Mouse (Mus musculus): Measurements from ENCODE around the gene Fgfr2. TPM values are rescaled to one million over a fixed set of nuclear protein-coding genes. Genes with fewer than 3 reads are reported as not detected.
"Not testable (repeated sequence)": the region's sequence is repeated elsewhere in the genome, so short reads cannot be mapped to it uniquely, and the experiment has no call there.

Fgfr2 gene
- polyA plus RNA-seq, 1 experiment from 2014 or later = 104 TPM

DNA sequence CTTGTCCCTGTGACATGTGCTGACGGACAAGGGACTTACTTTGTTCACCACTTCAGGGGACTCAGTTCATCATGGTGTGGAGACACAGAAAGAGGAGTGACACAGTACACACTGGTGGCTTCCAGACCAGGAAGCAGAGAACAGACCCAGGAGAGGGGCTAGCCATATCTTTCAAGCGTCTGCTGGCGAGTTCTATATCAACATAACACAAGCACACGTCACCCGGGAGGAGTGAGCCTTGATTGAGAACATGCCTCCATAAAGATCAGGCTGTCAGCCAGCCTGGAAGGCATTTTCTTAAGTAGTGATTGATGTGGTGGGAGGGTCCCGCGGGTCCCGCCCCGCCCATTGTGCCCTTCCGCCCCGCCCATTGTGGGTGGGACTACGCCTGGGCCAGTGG is 1993.1 kb downstream of the Fgfr2 start:
- Histone ChIP-seq H3K36me3 (no peaks in the 10 kb centered on the region), H3K9ac (no peak overlapping the region), H3K27ac (no peak overlapping the region), H3K9me3 (no peaks in the 10 kb centered on the region), H3K4me2 (no peak overlapping the region), H3K4me1 (no peaks in the 10 kb centered on the region), H3K27me3 (replicated peaks) (no peaks in the 10 kb centered on the region), H3K4me3 (replicated peaks) (no peak overlapping the region)
- ATAC-seq (ENCODE audit: insufficient read depth, low FRiP score, low read depth) = no peak
- WGBS = 63% methylated on average over 12 of the region's 12 CpGs

- no peak overlapping the region for H3K27ac ChIP-seq
- H3K4me1 ChIP-seq = no peaks in the 10 kb centered on the region
- no peaks in the 10 kb centered on the region for H3K36me3 ChIP-seq
- H3K9ac ChIP-seq = no peak overlapping the region
- WGBS = 81% methylated on average over 2 of the region's 2 CpGs
- no peak overlapping the region for H3K4me3 ChIP-seq (replicated peaks)
- no peaks in the 10 kb centered on the region for H3K9me3 ChIP-seq
- ATAC-seq (ENCODE audit: insufficient read depth, low FRiP score, low read depth) = no peak
- no peaks in the 10 kb centered on the region for H3K27me3 ChIP-seq (replicated peaks)
- H3K4me2 ChIP-seq = no peak overlapping the region
These were observed 2000.8 kb downstream of the Fgfr2 start for GRCm38 (mm10) chr7:131122210-131122807.

- ATAC-seq (ENCODE audit: insufficient read depth, low FRiP score, low read depth) = no peak
- Histone ChIP-seq H3K4me1 (no peaks in the 10 kb centered on the region), H3K36me3 (no peaks in the 10 kb centered on the region), H3K9me3 (no peaks in the 10 kb centered on the region), H3K4me2 (no peak overlapping the region), H3K27ac (no peak overlapping the region), H3K9ac (no peak overlapping the region), H3K4me3 (replicated peaks) (no peak overlapping the region), H3K27me3 (replicated peaks) (no peaks in the 10 kb centered on the region)
- WGBS = 70% methylated on average over 2 of the region's 2 CpGs
These were observed 2008.7 kb downstream of the Fgfr2 start for GRCm38 (mm10) chr7:131114434-131114833.

DNA sequence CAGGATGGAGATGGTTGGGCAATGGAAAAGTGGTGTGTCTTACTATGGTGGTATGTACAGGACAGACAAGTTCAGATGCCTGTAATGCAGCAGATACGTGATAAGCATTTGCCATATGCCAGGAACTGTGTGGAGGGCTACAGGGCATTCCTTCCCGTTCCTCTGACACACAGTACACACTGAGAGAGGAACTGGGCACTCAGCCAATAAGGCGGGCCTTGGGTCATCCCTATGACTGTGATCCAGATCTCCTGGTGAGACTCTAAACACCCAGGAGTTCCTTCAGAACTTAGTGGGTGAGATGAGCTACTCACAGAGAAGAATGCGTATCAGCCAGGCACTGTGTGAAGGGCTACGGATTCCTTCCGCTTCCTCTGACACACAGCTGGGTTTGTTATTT is 2009.5 kb downstream of the Fgfr2 start:
- Histone ChIP-seq H3K36me3 (no peaks in the 10 kb centered on the region), H3K9ac (no peak overlapping the region), H3K4me2 (no peak overlapping the region), H3K9me3 (no peaks in the 10 kb centered on the region), H3K27ac (no peak overlapping the region), H3K4me1 (no peaks in the 10 kb centered on the region), H3K27me3 (replicated peaks) (no peaks in the 10 kb centered on the region), H3K4me3 (replicated peaks) (no peak overlapping the region)
- ATAC-seq (ENCODE audit: insufficient read depth, low FRiP score, low read depth) = no peak
- WGBS = 42% methylated on average over 6 of the region's 6 CpGs

DNA sequence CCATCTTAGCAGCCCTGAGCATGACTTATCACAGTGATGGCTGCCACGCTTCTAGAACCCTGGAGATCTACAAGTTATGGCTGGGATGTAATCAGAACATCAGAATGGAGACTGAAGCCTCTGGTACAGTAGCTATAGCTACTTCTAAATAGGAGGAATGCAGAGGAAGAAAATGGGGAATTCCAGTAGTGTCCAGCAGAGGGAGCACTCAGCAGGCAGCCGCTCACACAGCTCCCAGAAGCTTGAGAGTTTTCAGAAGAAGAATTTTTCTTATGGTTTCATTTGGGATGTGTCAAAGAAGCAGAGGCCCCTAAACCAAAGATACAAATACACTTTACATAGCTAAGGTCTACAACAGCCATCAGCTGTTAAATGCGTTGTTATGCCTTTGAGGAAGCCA is 2010.7 kb downstream of the Fgfr2 start:
- H3K9ac ChIP-seq = no peak overlapping the region
- H3K36me3 ChIP-seq = no peaks in the 10 kb centered on the region
- no peak overlapping the region for H3K4me3 ChIP-seq (replicated peaks)
- H3K27me3 ChIP-seq (replicated peaks) = no peaks in the 10 kb centered on the region
- no peak overlapping the region for H3K27ac ChIP-seq
- WGBS = 19% methylated on average over 3 of the region's 3 CpGs
- no peak for ATAC-seq (ENCODE audit: insufficient read depth, low FRiP score, low read depth)
- H3K4me1 ChIP-seq = no peaks in the 10 kb centered on the region
- no peaks in the 10 kb centered on the region for H3K9me3 ChIP-seq
- no peak overlapping the region for H3K4me2 ChIP-seq

- not testable (repeated sequence) for ATAC-seq (ENCODE audit: insufficient read depth, low FRiP score, low read depth); H3K27ac ChIP-seq; H3K4me2 ChIP-seq; H3K27me3 ChIP-seq (replicated peaks); H3K9ac ChIP-seq; H3K36me3 ChIP-seq; H3K4me1 ChIP-seq; H3K9me3 ChIP-seq; H3K4me3 ChIP-seq (replicated peaks)
- 77% methylated on average over 9 of the region's 9 CpGs for WGBS
These were observed 2040.7 kb downstream of the Fgfr2 start for GRCm38 (mm10) chr7:131082403-131082802.

- H3K27me3 ChIP-seq (replicated peaks) = no peaks in the 10 kb centered on the region
- no peak overlapping the region for H3K27ac ChIP-seq
- no peak overlapping the region for H3K4me2 ChIP-seq
- no peaks in the 10 kb centered on the region for H3K4me1 ChIP-seq
- H3K9ac ChIP-seq = no peak overlapping the region
- no peak for ATAC-seq (ENCODE audit: insufficient read depth, low FRiP score, low read depth)
- H3K9me3 ChIP-seq = no peaks in the 10 kb centered on the region
- 0% methylated on average over 1 of the region's 1 CpGs for WGBS
- no peaks in the 10 kb centered on the region for H3K36me3 ChIP-seq
- no peak overlapping the region for H3K4me3 ChIP-seq (replicated peaks)
These were observed 2047.2 kb downstream of the Fgfr2 start for GRCm38 (mm10) chr7:131075956-131076355.

GRCm38 (mm10) chr7:131074098-131074497 is 2049.1 kb downstream of the Fgfr2 start:
- not testable (repeated sequence) for H3K27ac ChIP-seq; ATAC-seq (ENCODE audit: insufficient read depth, low FRiP score, low read depth); H3K36me3 ChIP-seq; H3K4me1 ChIP-seq; H3K9ac ChIP-seq; H3K4me3 ChIP-seq (replicated peaks); H3K9me3 ChIP-seq; H3K4me2 ChIP-seq; H3K27me3 ChIP-seq (replicated peaks)
- 83% methylated on average over 6 of the region's 6 CpGs for WGBS

- not testable (repeated sequence) for H3K9me3 ChIP-seq; H3K4me2 ChIP-seq; ATAC-seq (ENCODE audit: insufficient read depth, low FRiP score, low read depth); H3K27ac ChIP-seq; H3K36me3 ChIP-seq; H3K9ac ChIP-seq; H3K4me3 ChIP-seq (replicated peaks); H3K4me1 ChIP-seq; H3K27me3 ChIP-seq (replicated peaks)
- WGBS = 72% methylated on average over 3 of the region's 3 CpGs
These were observed 2049.7 kb downstream of the Fgfr2 start for GRCm38 (mm10) chr7:131073476-131073875.

DNA sequence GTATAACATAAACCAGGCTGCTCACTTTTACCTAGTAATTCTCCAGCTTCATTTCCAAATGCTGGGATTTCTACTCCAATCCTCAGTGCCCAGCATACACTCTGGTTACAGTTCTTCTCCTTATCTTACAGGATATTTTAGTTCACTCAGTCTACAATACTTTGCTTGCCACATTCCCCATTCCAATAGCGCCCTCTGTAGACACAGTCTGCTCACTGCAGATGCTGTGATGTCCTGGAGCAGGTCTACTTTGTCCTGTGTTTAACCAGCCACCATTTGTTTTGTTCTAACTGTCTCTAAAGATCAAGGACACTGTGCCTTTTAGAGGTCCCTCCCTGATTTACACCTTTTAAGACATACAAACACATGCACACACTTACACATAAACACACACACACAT is 2055.0 kb downstream of the Fgfr2 start:
- not testable (repeated sequence) for H3K9ac ChIP-seq; H3K27me3 ChIP-seq (replicated peaks); H3K4me3 ChIP-seq (replicated peaks); H3K4me2 ChIP-seq; H3K4me1 ChIP-seq; H3K27ac ChIP-seq; H3K36me3 ChIP-seq; H3K9me3 ChIP-seq; ATAC-seq (ENCODE audit: insufficient read depth, low FRiP score, low read depth)
- WGBS = 5% methylated on average over 1 of the region's 1 CpGs

DNA sequence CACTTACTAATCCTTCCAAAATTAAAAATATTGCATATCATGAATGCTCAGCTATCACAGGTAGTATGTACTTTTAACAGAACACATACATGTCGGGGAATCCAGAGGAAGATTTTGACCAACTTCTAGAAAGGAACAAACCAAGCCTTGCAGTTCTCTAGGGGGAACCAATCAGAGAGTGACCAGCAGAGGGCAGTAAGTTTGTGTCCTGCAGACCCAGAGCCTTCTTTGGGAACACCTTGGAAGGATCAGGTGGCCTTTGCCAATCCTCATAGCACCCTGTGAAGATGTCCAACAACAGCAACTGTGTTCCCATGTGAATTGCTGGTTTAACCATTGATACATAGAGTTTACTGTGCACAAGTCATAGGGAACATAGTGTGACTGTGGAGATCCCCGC is 2060.6 kb downstream of the Fgfr2 start:
- Histone ChIP-seq H3K36me3 (no peaks in the 10 kb centered on the region), H3K4me1 (no peaks in the 10 kb centered on the region), H3K9me3 (no peaks in the 10 kb centered on the region), H3K27me3 (replicated peaks) (no peaks in the 10 kb centered on the region), H3K4me2 (no peak overlapping the region), H3K9ac (no peak overlapping the region), H3K4me3 (replicated peaks) (no peak overlapping the region), H3K27ac (no peak overlapping the region)
- 76% methylated on average over 2 of the region's 2 CpGs for WGBS
- no peak for ATAC-seq (ENCODE audit: insufficient read depth, low FRiP score, low read depth)

DNA sequence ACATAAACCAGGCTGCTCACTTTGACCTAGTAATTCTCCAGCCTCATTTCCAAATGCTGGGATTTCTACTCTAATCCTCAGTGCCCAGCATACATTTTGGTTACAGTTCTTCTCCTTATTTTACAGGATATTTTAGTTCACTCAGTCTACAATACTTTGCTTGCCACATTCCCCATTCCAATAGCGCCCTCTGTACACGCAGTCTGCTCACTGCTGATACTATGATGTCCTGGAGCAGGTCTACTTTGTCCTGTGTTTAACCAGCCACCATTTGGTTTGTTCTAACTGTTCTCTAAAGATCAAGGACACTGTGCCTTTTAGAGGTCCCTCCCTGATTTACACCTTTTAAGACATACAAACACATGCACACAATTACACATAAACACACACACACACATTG is 2063.3 kb downstream of the Fgfr2 start:
- 74% methylated on average over 2 of the region's 2 CpGs for WGBS
- not testable (repeated sequence) for H3K4me3 ChIP-seq (replicated peaks)

DNA sequence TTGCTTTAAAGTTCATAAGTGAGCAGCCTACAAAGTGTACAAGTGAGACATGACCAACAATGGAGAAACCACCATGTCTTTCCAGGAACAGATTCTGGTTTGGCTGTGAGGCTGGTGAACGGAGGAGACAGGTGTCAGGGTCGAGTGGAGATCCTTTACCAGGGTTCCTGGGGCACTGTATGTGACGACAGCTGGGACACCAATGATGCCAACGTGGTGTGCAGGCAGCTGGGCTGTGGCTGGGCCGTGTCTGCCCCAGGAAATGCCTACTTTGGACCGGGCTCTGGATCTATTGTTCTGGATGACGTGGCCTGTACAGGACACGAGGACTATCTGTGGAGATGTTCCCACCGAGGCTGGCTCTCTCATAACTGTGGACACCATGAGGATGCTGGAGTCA is 2065.2 kb downstream of the Fgfr2 start:
- H3K4me2 ChIP-seq; H3K9ac ChIP-seq; H3K27ac ChIP-seq; H3K27me3 ChIP-seq (replicated peaks); ATAC-seq (ENCODE audit: insufficient read depth, low FRiP score, low read depth); H3K4me3 ChIP-seq (replicated peaks); H3K9me3 ChIP-seq; H3K36me3 ChIP-seq; H3K4me1 ChIP-seq: not testable (repeated sequence)
- WGBS = 76% methylated on average over 9 of the region's 9 CpGs

More for the DNA sequence above, 2063.3 kb downstream of the Fgfr2 start:
- not testable (repeated sequence) for H3K9ac ChIP-seq; H3K36me3 ChIP-seq; ATAC-seq (ENCODE audit: insufficient read depth, low FRiP score, low read depth); H3K27ac ChIP-seq; H3K27me3 ChIP-seq (replicated peaks); H3K4me2 ChIP-seq; H3K9me3 ChIP-seq; H3K4me1 ChIP-seq
